Mouse (Mus musculus): ENCODE results near the gene Fmnl3. TPM values are rescaled to one million over a fixed set of nuclear protein-coding genes. Genes with fewer than 3 reads are reported as not detected.

The Fmnl3 gene
- total RNA-seq, 2 experiments from 2014 or later: 41.0 to 45.6 TPM

DNA sequence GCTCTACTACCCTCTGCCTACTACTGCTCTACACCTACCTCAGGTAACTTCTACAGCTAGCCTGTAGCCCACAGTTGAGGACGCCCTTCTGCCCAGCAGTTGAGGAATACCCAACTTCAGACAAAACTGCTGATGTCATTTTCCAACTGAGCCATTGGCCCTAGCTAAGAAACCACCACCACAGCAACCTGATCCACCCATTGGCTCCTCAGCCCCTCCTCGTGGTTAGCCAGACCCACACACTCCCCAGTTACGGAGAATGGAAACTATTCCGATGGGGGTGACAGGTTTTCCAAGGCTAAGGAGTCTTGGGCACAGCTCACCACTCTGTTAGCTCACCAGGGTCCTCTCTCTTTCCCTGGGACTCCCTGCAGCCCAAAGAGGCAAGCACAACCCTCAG is 25.3 kb downstream of the Fmnl3 start:
- DNase-seq (ENCODE audit: low spot score in 2 of 2): no peak

DNA sequence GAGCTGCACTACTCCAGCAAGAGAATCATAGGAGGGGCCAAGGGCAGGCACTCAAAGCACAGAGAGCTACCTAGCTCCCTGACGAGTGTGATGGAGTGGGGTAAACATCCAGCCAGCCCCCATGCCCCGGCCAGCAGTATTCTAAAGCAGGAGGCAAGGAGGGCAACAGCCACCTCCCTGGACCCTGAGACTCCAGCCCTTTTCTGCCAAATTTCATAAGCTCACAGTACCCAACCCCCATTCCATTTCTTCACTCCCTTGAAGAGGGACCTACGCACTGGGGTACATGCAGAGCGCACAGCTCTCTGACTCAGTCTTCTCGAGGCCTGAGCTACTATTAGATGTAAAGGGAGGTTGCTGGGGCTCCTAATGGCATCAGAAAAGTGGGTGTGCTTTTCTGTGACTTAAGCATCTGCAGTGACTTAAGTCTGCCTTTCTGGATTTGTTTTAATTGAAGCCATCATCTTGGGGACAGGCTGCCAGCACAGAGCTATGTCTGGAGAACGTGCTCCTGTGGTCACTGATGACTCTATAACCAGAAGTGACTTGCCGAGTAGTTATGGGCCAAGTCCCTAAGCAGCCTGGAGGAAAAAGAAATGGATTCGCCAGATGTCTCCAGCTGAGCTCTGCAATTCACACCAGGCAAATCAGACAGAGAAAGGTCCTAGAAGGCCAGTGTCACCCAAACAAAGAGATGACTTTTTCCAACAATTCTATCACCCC is 26.0 kb downstream of the Fmnl3 start:
- no peak for DNase-seq (ENCODE audit: low spot score in 2 of 2)

DNA sequence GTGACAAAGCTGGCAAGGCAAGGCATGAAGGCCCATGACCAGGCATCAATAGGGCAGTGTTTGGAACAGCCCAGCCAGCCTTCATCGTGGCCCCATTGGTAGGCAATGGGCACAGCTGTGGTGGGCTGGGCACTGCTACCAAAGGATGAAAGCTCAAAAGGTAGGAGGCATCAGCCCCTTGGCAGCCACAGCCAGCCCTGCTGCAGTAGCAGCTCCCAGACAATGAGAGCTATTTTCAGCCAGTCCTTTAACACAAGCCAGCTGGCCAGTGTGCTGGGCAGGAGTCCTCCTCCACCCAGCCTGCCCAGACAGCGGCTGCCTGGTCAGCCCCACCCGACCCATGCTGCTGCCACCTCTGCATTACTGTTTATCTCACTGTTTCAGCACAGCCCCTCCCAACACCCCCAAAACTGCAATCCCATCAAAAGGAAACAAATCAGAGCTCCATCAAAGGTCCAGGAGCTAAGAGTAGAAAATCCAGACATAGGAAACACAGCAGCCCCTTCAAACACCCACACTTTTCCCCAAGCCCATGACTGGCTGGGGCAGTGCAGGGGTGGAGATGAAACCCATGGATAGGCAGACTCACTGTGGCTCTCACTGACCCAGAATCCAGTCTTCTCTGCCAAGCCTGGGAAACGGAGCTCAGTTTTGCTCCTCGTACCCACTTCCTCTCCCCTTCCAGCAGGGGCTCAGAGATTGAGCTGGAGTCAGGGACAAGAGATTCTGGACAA is 26.7 kb downstream of the Fmnl3 start:
- DNase-seq (ENCODE audit: low spot score in 2 of 2): no peak

DNA sequence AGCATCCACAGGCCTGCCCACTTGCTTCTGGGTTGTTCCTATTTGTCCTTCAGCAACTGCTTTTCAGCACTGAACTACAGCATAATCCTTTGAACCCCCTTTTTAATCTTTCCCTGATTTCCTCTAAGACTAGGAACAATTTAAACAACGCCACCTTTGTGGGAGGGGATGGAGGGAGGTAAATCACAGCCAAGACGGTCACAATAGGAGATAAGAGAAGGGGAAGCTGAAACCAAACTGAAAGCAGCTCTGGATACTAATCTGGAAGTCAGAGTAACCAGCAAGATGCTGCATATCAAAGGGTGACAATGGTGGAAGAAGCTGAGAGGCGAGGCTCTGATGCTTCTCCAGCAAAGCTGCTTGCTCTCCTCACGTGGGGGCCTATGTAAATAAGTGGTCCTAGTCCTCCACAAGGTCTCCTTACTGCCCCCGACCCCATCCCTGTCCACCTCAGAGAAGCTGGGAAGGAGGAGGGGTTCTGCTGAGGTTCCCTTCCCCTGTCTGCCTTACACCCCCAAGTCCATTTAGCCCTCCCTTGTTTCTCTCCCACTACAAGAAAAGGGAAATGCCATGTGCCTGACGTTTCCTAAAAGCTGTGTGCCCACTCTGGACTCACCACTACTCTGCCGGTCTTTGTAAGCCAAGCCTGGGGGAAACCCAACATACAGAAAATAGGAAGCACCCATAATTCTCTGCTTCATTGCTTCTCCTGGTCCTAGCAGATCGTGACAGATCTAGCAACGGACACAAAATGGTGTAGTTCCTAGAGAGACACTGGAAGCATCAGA is 27.9 kb downstream of the Fmnl3 start:
- no peak for DNase-seq (ENCODE audit: low spot score in 2 of 2)

DNA sequence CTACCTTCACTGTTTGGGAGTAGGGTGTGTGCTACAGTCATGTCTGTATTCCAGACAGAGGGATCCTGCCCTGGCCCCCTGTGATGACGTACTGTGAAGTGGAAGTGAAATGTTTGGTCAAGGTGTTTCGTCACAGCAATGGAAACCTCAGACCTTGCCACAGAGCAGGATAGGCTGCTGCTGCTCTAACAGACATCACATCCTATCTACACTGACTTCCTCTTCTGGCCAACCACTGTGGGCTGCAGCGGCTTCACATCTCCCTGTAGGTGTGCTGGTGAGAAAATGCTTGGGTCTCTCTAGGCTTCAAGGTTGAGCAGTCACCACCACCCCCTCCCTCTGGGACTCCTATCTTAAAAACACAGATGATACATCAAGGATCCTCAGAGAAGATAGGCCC is 29.2 kb downstream of the Fmnl3 start:
- DNase-seq (ENCODE audit: low spot score in 2 of 2): no peak

DNA sequence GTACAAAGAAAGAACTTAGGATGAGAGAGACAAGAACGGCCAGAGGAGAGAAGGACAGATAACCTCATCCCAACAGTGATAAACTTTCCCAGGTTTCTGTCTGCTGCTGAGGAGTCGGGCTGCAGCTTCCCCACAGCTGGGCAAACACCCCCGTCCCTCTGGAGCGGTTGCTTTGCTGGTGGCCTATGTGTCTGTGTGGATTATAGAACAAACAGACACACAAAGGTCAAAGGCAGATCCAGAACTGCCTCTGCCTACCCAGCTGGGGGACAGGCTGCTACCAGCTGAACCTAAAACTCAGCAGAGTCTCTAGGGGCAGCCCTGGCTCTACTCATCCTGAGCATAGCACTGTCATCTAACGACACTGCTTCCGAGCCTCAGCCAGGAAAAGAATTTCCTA is 30.6 kb downstream of the Fmnl3 start:
- DNase-seq (ENCODE audit: low spot score in 2 of 2): no peak

- DNase-seq (ENCODE audit: low spot score in 2 of 2): no peak
Measured at GRCm38 (mm10) chr15:99338916-99339315, 31.4 kb downstream of the Fmnl3 start.

- no peak for DNase-seq (ENCODE audit: low spot score in 2 of 2)
Measured at GRCm38 (mm10) chr15:99335801-99336320, 34.4 kb downstream of the Fmnl3 start.

- no peak for DNase-seq (ENCODE audit: low spot score in 2 of 2)
Measured at GRCm38 (mm10) chr15:99334500-99334899, 35.8 kb downstream of the Fmnl3 start.

DNA sequence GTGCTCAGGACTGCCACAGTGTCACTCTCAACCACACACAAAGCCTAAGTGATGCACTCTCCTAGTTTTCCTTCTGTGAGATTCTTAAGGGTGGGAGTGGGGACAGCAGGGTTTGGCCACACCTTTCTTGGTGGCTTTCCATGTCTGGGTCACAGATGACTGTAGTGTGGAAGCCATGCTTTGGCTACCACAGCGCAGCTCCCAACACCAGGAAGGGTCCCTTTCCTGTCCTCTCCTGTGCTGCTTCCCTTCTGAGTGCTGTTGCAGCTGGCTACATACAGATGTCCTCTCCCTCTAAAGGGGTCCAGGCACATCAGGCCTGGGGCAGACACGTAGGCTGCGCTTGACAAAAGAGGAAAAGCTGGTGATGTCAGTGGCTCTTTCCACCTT is 36.6 kb downstream of the Fmnl3 start:
- no peak for DNase-seq (ENCODE audit: low spot score in 2 of 2)

DNA sequence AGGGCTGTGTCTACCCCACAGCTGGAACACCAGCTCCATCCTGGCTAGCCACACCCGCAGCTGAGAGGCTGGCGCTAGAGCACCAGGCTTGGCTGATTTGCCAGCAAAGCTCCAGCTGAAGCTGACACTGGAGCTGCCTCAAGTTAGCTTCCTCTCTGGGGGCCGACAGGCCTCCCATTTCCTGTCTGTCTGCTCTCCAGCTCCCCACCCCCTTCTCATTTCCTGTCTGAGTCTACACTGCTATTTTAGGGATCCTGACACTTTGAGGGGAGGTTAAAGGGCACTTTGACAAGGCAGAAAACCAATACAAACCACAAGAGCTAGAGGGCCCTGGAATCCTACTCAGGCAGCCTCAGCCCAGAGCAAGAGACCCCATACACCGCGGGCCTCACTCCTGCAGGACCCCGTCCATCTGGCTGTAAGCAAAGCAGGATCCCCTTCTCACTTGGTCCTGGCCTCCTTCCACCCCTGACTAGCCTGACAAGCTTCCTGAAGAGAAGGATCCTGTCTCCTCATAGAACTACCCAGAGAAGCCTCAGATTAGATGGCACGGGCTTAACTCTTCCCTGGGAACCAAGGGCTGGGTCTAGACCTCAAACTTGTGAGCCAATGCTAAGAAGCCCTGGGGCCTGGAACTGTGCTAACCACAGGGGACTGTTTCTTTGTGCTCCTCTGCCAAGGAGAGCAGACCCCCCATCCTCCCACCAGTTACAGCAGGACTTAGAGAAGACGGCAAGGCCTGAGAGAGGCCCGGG is 37.2 kb downstream of the Fmnl3 start:
- DNase-seq (ENCODE audit: low spot score in 2 of 2): peak in 1 of 2 experiments; percentile 42

DNA sequence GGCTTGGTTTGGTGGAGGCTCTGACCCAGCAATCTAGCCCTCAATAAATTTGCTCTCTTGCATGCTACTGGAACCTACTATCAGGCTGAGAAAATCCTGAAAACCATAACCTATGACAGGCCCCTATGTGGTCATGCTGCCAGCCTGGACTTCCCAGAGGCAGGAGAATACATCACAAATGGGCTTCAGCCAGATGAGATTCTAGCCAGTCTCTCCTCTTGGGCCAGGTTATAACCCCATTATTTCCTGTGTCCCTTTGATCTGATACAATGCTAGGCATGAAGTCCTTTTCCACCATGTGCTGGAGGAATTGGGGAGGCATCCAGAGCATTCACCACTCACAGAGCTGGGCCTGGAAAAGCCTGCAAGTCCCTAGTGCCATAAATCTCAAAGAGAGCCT is 38.2 kb downstream of the Fmnl3 start:
- DNase-seq (ENCODE audit: low spot score in 2 of 2): no peak

GRCm38 (mm10) chr15:99331341-99331740 is 38.9 kb downstream of the Fmnl3 start:
- DNase-seq (ENCODE audit: low spot score in 2 of 2): no peak

- no peak for DNase-seq (ENCODE audit: low spot score in 2 of 2)
Measured at GRCm38 (mm10) chr15:99330324-99330723, 40.0 kb downstream of the Fmnl3 start.

GRCm38 (mm10) chr15:99328011-99328410 is 42.3 kb downstream of the Fmnl3 start:
- DNase-seq (ENCODE audit: low spot score in 2 of 2): no peak

- no peak for DNase-seq (ENCODE audit: low spot score in 2 of 2)
Measured at GRCm38 (mm10) chr15:99326959-99327358, 43.3 kb downstream of the Fmnl3 start.

GRCm38 (mm10) chr15:99326407-99326806 is 43.9 kb downstream of the Fmnl3 start:
- no peak for DNase-seq (ENCODE audit: low spot score in 2 of 2)

- DNase-seq (ENCODE audit: low spot score in 2 of 2): no peak
Measured at GRCm38 (mm10) chr15:99325598-99325997, 44.7 kb downstream of the Fmnl3 start.

DNA sequence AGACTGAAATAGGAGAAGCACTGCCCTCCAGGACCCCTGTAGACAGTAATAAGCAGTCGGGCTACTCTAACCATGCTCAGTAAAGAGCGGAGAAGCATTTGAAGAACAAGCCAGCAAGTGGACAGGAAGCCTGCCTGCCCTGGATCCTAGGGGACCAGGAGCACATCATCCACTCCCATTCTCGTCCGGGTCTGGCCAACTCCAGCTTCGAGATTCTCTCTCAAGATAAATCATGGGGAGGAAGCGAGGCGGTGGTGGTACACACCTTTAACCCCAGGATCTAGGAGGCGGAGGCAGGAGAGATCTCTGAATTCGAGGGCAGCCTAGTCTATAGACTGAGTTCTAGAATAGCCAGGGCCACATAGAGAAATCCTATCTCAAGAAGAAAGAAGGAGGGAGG is 46.1 kb downstream of the Fmnl3 start:
- DNase-seq (ENCODE audit: low spot score in 2 of 2): no peak

DNA sequence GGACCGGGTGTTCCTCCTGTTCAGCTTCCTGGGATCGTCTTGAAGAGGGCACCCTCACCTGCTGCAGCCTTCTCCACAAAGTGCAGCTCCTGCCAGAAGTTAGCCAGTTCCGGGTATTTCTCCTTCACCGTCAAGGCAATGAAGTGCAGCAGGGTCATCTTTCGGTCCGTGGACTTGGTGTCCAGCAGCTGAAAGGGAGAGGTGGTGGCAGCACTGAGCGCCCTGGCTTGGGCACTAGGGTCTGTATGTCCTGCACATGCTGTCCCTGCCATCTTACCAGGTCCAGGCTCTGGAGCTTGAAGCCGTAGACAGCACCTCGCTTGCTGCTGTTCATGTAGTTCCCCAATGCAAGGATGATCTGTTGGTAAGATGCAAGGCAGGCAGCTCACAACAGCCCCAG is 49.3 kb downstream of the Fmnl3 start:
- no peak for DNase-seq (ENCODE audit: low spot score in 2 of 2)

DNA sequence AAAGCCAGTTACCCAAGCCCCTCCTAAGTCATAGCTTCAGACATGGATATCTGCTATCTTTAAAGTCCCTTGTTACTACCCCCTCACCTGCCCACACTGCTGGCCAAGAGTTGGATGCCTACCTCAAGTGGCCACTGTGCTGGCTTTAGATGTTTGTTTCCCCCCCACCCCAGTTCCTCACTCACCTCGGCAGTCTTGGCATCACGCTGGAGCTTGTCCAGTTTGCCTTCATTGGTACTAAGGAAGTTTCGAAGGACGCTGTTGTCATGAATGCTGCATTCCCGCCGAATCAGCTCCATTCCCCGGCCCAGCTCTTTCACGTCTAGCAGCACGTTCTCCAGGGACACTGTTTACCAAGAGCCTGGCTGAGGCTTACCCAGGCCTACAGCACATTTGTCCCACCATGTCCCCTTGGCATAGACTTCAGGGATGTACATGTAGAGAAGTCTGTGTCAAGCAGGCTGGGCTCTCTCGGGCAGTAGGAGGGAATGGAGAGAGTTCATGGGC is 50.1 kb downstream of the Fmnl3 start:
- no peak for DNase-seq (ENCODE audit: low spot score in 2 of 2)
